Mouse (Mus musculus) megakaryocyte, embryonic 14.5 days (primary cell): ENCODE measurements at regions not wholly inside any gene's neighbourhood (a gene's known extent, or its start where the extent isn't known, plus 50 kb on each side); places are given as distances from the start of the nearest gene placed in this dataset.

Experiments used
- FLI1 ChIP-seq: IDR thresholded peaks from 2 replicates; pipeline ENCODE4 v1.6.1; 2012; ENCODE audit warnings: low read length, inconsistent platforms, mixed read lengths
- GATA1 ChIP-seq: IDR thresholded peaks from 3 replicates; pipeline ENCODE4 v1.6.1; 2012; ENCODE audit warnings: mixed read lengths, low read length, inconsistent platforms, borderline replicate concordance

DNA sequence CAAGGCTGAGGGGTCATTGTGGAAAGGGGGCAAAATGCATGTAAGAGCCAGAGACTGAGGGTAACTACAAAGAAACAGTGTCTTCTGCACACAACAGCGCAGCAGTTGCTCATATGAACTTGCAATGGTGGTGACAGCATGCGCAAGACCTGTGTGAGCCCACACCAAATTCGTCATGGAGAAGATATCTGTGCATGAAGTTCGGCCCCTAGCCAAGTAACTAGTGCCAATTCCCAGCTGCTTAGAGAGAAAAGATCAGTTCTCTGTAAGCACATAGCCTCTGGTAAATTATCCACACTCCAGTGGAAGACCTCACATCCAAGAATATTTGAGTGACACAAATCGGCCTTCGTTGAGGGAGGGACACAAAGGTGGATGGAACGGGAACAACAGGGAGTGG is 182.7 kb upstream of the G2e3 start:
- no peak for TF ChIP-seq GATA1
- TF ChIP-seq FLI1: no peak
